Mouse (Mus musculus): ENCODE results near the gene Nckap5. TPM values are rescaled to one million over a fixed set of nuclear protein-coding genes. Genes with fewer than 3 reads are reported as not detected.

The Nckap5 gene
- polyA plus RNA-seq, 1 experiment: 0.11 TPM

DNA sequence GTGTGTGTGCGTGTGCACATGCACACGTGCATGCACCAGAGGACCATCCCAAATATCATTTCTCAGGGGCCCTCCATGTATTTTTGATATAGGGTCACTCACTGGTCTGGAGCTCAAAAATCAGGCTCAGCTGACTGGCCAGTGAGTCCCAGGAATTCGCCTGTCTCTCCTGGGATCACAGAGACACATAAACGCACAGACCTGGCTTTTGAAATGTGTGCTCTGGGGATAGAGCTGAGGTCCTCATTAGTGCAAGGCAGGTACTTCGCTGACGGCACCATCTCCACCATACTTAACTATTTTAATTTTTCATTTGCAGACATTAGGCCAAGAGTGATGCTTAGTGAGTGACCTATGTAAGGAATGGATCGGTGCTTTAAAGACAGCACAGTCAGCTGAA lies 743.4 kb downstream of the Nckap5 start:
- no peaks in the 10 kb centered on the region for H3K36me3 ChIP-seq (ENCODE audit: control insufficient read depth, insufficient read depth)
- H3K79me2 ChIP-seq (ENCODE audit: control insufficient read depth, insufficient read depth): no peaks in the 10 kb centered on the region
- TF ChIP-seq MYOG (IDR thresholded peaks at IDR 0.05; ENCODE audit: control insufficient read depth in 1 of 3, insufficient read depth in 1 of 3, insufficient read length in 2 of 3, low read depth in 2 of 3) (no peak), CEBPB (IDR thresholded peaks at IDR 0.05; ENCODE audit: insufficient read depth, poor library complexity, severe bottlenecking) (no peak), POLR2A (IDR thresholded peaks at IDR 0.05; ENCODE audit: insufficient read length, low read depth) (no peak)
- no peak overlapping the region for H3K4me2 ChIP-seq (ENCODE audit: low read depth)
- no peak overlapping the region for H3K4me3 ChIP-seq
- H3ac ChIP-seq (ENCODE audit: control insufficient read depth, insufficient read length): no peak overlapping the region
- no peaks in the 10 kb centered on the region for H3K27me3 ChIP-seq (ENCODE audit: control insufficient read depth, insufficient read depth, insufficient read length)

DNA sequence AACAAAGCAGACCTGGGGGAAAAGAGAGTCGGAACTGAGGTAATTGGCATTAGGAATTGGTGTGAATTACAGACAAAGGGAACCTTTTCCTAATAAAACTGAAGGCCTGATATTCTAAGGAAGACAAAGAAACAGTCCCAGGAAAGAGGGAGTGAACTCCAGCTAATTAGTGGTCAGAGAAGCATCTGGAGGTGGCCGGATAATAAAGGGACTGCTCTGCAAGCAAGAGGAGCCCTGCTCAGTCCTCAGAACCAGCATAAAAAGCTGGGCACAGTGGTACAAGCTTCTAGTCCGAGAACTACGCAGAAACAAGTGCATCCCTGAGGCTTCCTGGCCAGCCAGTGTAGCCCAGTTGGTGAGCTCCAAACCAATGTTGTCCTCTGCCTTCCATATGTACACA lies 754.3 kb downstream of the Nckap5 start:
- Histone ChIP-seq H3K4me3 (no peak overlapping the region), H3ac (ENCODE audit: control insufficient read depth, insufficient read length) (no peak overlapping the region), H3K4me2 (ENCODE audit: low read depth) (no peak overlapping the region), H3K79me2 (ENCODE audit: control insufficient read depth, insufficient read depth) (no peaks in the 10 kb centered on the region), H3K36me3 (ENCODE audit: control insufficient read depth, insufficient read depth) (no peaks in the 10 kb centered on the region), H3K27me3 (ENCODE audit: control insufficient read depth, insufficient read depth, insufficient read length) (no peaks in the 10 kb centered on the region)
- no peak for TF ChIP-seq POLR2A (IDR thresholded peaks at IDR 0.05; ENCODE audit: insufficient read length, low read depth)

DNA sequence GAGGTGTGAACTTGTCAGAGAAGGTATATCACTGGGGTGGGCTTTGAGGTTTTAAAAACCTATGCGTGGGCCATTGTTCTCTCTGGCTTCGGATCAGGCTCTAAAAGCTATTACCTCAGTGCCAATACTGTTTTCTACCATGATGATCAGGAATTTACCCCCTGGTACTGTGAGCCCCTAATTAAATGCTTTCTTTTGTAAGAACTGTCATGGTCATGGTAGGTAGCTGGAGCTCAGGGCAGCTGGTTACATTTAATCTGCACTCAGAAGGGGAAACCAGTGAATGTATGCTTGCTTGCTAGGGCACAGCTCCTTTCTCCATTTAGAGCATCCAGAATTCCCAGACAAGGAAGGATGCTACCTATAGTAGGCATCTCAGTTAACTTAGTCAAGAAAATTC lies 759.7 kb downstream of the Nckap5 start:
- no peaks in the 10 kb centered on the region for H3K79me2 ChIP-seq (ENCODE audit: control insufficient read depth, insufficient read depth)
- TF ChIP-seq MYOG (IDR thresholded peaks at IDR 0.05; ENCODE audit: control insufficient read depth in 1 of 3, insufficient read depth in 1 of 3, insufficient read length in 2 of 3, low read depth in 2 of 3) (no peak), E2F4 (IDR thresholded peaks at IDR 0.05; ENCODE audit: insufficient read depth) (no peak), TCF3 (IDR thresholded peaks at IDR 0.05; ENCODE audit: insufficient read length, low read depth) (no peak), POLR2A (IDR thresholded peaks at IDR 0.05; ENCODE audit: insufficient read length, low read depth) (no peak), REST (IDR thresholded peaks at IDR 0.05; ENCODE audit: insufficient read depth, insufficient read length) (no peak)
- H3ac ChIP-seq (ENCODE audit: control insufficient read depth, insufficient read length): no peak overlapping the region
- H3K4me3 ChIP-seq: no peak overlapping the region
- H3K36me3 ChIP-seq (ENCODE audit: control insufficient read depth, insufficient read depth): no peaks in the 10 kb centered on the region
- no peak overlapping the region for H3K4me2 ChIP-seq (ENCODE audit: low read depth)
- H3K27me3 ChIP-seq (ENCODE audit: control insufficient read depth, insufficient read depth, insufficient read length): no peaks in the 10 kb centered on the region

DNA sequence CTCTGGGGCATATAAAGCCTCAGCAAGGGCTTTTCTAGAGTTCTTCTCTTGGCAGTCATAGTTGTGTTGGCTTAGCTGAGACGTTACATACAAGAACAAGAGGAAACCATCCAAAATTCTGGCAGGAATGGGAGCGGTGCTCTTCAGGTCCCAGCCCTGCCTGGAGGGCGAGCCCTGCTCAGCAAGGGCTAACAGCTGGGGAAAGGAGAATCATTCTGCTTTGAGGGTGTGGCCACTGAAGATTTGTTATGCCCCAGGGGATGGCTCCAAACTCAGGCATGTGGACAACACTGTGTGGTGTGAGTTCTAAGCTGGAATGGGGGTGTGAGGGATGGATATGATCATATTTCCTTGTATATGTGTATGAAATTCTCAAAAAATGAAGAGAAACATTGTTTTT lies 779.1 kb downstream of the Nckap5 start:
- Histone ChIP-seq H3ac (ENCODE audit: control insufficient read depth, insufficient read length) (no peak overlapping the region), H3K4me2 (ENCODE audit: low read depth) (no peak overlapping the region), H3K36me3 (ENCODE audit: control insufficient read depth, insufficient read depth) (no peaks in the 10 kb centered on the region), H3K27me3 (ENCODE audit: control insufficient read depth, insufficient read depth, insufficient read length) (no peaks in the 10 kb centered on the region), H3K79me2 (ENCODE audit: control insufficient read depth, insufficient read depth) (no peaks in the 10 kb centered on the region), H3K4me3 (no peak overlapping the region)
- no peak for TF ChIP-seq TCF3 (IDR thresholded peaks at IDR 0.05; ENCODE audit: insufficient read length, low read depth)
- TF ChIP-seq USF1 (IDR thresholded peaks at IDR 0.05; ENCODE audit: low read depth): no peak
- TF ChIP-seq SRF (IDR thresholded peaks at IDR 0.05; ENCODE audit: control insufficient read depth, insufficient read length, low read depth): no peak
- no peak for TF ChIP-seq MYOG (IDR thresholded peaks at IDR 0.05; ENCODE audit: control insufficient read depth in 1 of 3, insufficient read depth in 1 of 3, insufficient read length in 2 of 3, low read depth in 2 of 3)
- no peak for TF ChIP-seq POLR2A (IDR thresholded peaks at IDR 0.05; ENCODE audit: insufficient read length, low read depth)
- TF ChIP-seq POLR2AphosphoS2 (IDR thresholded peaks at IDR 0.05; ENCODE audit: insufficient read length, low read depth): no peak
- no peak for TF ChIP-seq MAX (IDR thresholded peaks at IDR 0.05; ENCODE audit: low read depth)
- no peak for TF ChIP-seq TCF12 (IDR thresholded peaks at IDR 0.05; ENCODE audit: insufficient read depth, poor library complexity, severe bottlenecking)
- TF ChIP-seq REST (IDR thresholded peaks at IDR 0.05; ENCODE audit: insufficient read depth, insufficient read length): no peak
- no peak for TF ChIP-seq E2F4 (IDR thresholded peaks at IDR 0.05; ENCODE audit: insufficient read depth)
- TF ChIP-seq MYOD1 (IDR thresholded peaks at IDR 0.05; ENCODE audit: control insufficient read depth in 1 of 3, insufficient read length in 2 of 3, low read depth in 2 of 3): no peak

DNA sequence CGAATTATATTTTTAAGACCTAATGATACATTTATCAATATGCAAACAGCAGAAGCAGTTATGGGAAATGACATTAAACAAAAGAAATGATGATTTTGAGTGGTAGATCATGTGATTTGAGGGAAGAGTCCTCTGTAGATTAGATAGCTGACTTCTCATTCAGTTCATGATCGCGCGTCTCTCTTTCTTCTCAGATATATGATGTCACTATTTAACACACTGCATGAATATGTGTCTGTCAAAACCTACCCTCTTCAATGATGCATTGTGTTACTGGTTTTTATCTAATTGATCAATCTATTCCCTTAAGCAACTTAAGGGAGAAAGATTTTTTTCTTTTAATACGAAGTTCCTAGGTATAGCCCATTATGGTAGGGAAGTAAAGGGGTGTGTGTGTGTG lies 787.7 kb downstream of the Nckap5 start:
- H3K79me2 ChIP-seq (ENCODE audit: control insufficient read depth, insufficient read depth): no peaks in the 10 kb centered on the region
- TF ChIP-seq MYOG (IDR thresholded peaks at IDR 0.05; ENCODE audit: control insufficient read depth in 1 of 3, insufficient read depth in 1 of 3, insufficient read length in 2 of 3, low read depth in 2 of 3) (no peak), POLR2A (IDR thresholded peaks at IDR 0.05; ENCODE audit: insufficient read length, low read depth) (no peak), REST (IDR thresholded peaks at IDR 0.05; ENCODE audit: insufficient read depth, insufficient read length) (no peak)
- no peaks in the 10 kb centered on the region for H3K36me3 ChIP-seq (ENCODE audit: control insufficient read depth, insufficient read depth)
- no peaks in the 10 kb centered on the region for H3K27me3 ChIP-seq (ENCODE audit: control insufficient read depth, insufficient read depth, insufficient read length)
- no peak overlapping the region for H3K4me2 ChIP-seq (ENCODE audit: low read depth)
- H3ac ChIP-seq (ENCODE audit: control insufficient read depth, insufficient read length): no peak overlapping the region
- no peak overlapping the region for H3K4me3 ChIP-seq

DNA sequence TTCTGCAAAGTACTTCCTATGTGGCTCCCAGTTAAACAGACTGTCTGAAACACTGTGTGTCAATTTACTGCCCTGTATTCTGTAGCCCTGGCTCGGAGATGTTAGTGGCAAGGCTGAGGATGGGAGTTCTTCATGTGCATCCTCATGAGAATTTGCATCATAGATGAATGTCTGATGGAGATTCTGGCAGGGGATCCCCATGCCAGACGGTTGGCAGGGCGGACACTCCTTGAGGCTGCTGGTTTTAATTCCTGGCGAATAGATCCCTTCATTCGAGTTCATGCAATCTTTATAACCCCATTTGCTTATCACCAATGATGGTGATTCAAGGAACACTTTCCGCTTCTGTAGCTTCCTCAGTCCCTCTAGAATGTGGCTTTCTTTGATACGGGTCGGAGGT lies 803.1 kb downstream of the Nckap5 start:
- Histone ChIP-seq H3K27me3 (ENCODE audit: control insufficient read depth, insufficient read depth, insufficient read length) (no peaks in the 10 kb centered on the region), H3K4me3 (no peak overlapping the region), H3K79me2 (ENCODE audit: control insufficient read depth, insufficient read depth) (no peaks in the 10 kb centered on the region), H3K4me2 (ENCODE audit: low read depth) (no peak overlapping the region), H3K36me3 (ENCODE audit: control insufficient read depth, insufficient read depth) (no peaks in the 10 kb centered on the region), H3ac (ENCODE audit: control insufficient read depth, insufficient read length) (no peak overlapping the region)
- TF ChIP-seq POLR2A (IDR thresholded peaks at IDR 0.05; ENCODE audit: insufficient read length, low read depth): no peak
- no peak for TF ChIP-seq POLR2AphosphoS2 (IDR thresholded peaks at IDR 0.05; ENCODE audit: insufficient read length, low read depth)
- TF ChIP-seq USF1 (IDR thresholded peaks at IDR 0.05; ENCODE audit: low read depth): no peak
- TF ChIP-seq CEBPB (IDR thresholded peaks at IDR 0.05; ENCODE audit: insufficient read depth, poor library complexity, severe bottlenecking): no peak
- TF ChIP-seq SRF (IDR thresholded peaks at IDR 0.05; ENCODE audit: control insufficient read depth, insufficient read length, low read depth): no peak
- no peak for TF ChIP-seq MYOD1 (IDR thresholded peaks at IDR 0.05; ENCODE audit: control insufficient read depth in 1 of 3, insufficient read length in 2 of 3, low read depth in 2 of 3)
- TF ChIP-seq REST (IDR thresholded peaks at IDR 0.05; ENCODE audit: insufficient read depth, insufficient read length): no peak
- no peak for TF ChIP-seq MAX (IDR thresholded peaks at IDR 0.05; ENCODE audit: low read depth)
- no peak for TF ChIP-seq MYOG (IDR thresholded peaks at IDR 0.05; ENCODE audit: control insufficient read depth in 1 of 3, insufficient read depth in 1 of 3, insufficient read length in 2 of 3, low read depth in 2 of 3)
- TF ChIP-seq E2F4 (IDR thresholded peaks at IDR 0.05; ENCODE audit: insufficient read depth): no peak
- TF ChIP-seq TCF3 (IDR thresholded peaks at IDR 0.05; ENCODE audit: insufficient read length, low read depth): no peak
- no peak for TF ChIP-seq TCF12 (IDR thresholded peaks at IDR 0.05; ENCODE audit: insufficient read depth, poor library complexity, severe bottlenecking)

Data from myocyte (in vitro differentiated cells).